9 mouse cellular contexts compared by ENCODE assay signal in genomic region chr12:31374603-31375282, GRCm38 (mm10). TPM values are rescaled to one million over a fixed set of nuclear protein-coding genes. Genes with fewer than 3 reads are reported as not detected.
DNase-seq lines count a peak whose midpoint lies in the region; ATAC-seq and TF ChIP-seq lines count a peak whose summit lies in the region.
"Had no signal": no experiment of that assay in that cellular context is flagged by ENCODE, and none has a peak within 500 bp of the region (broad histone marks: within the 10 kb centered on the region; RNA-seq: fewer than 3 reads in every experiment).

No protein-coding gene starts in this region.

- no peak overlapping the region for H3K4me3 ChIP-seq in ES-E14 (ENCODE audit: insufficient read depth in 1 of 2, low read depth in 1 of 2, low read length in 2 of 2, poor library complexity in 1 of 2, severe bottlenecking in 1 of 2)
- no peak overlapping the region for H3K4me3 ChIP-seq in neural tube, embryonic 13.5 days
- no peak overlapping the region for H3K4me3 ChIP-seq in thymus, adult 2 months (ENCODE audit: control insufficient read depth, insufficient read depth, low read length)
- H3K4me3 ChIP-seq: liver, embryonic 15.5 days had no signal

- WGBS in neural tube, embryonic 13.5 days, result 36% methylated on average over 9 of the region's 9 CpGs
- 38% methylated on average over 9 of the region's 9 CpGs for WGBS in thymus, adult 2 months

- no peaks in the 10 kb centered on the region for H3K9me3 ChIP-seq in ES-E14 (ENCODE audit: control insufficient read depth, insufficient read depth, low read depth, low read length)
- H3K9me3 ChIP-seq in neural tube, embryonic 13.5 days, result no peaks in the 10 kb centered on the region
- H3K9me3 ChIP-seq: liver, embryonic 15.5 days had no signal

- peak; percentile 37 for DNase-seq in ES-E14 (ENCODE audit: low read depth, low spot score)
- peak; percentile 89 for DNase-seq in brain, embryonic 14.5 days (ENCODE audit: low read depth)
- peak; percentile 41 for DNase-seq in fibroblast of lung, adult 2 months (ENCODE audit: low read depth)
- peak; percentile 72 to 84 for DNase-seq in heart, postnatal 10 days
- DNase-seq in kidney, postnatal 25 days, result peak; percentile 80 to 81
- peak; percentile 64 to 75 for DNase-seq in lung, adult 18-20 months
- peak; percentile 34 for DNase-seq in thymus, adult 2 months

- TF ChIP-seq CTCF in brain, embryonic 14.5 days (IDR thresholded peaks at IDR 0.05; ENCODE audit: borderline replicate concordance, extremely low read depth, insufficient read depth, insufficient read length), result peak; percentile 80; the same call in 1 of the 2 replicates
- peak; percentile 53; the same call in 1 of the 2 replicates for TF ChIP-seq CTCF in thymus, adult 2 months (IDR thresholded peaks at IDR 0.05; ENCODE audit: borderline replicate concordance, control insufficient read depth, extremely low read depth, insufficient read depth, low read length, poor library complexity)

- H3K9ac ChIP-seq in ES-E14 (ENCODE audit: insufficient read depth, low read depth, low read length, poor library complexity, severe bottlenecking), result no peak overlapping the region
- 0 out of 2 replicates have a peak overlapping the region, but pooled peaks have one; percentile 53 for H3K9ac ChIP-seq in neural tube, embryonic 13.5 days
- H3K9ac ChIP-seq: liver, embryonic 15.5 days had no signal

- H3K27ac ChIP-seq in ES-E14 (ENCODE audit: insufficient read depth, low read depth, low read length, poor library complexity, severe bottlenecking), result no peak overlapping the region
- no peak overlapping the region for H3K27ac ChIP-seq in neural tube, embryonic 13.5 days (replicated peaks)
- H3K27ac ChIP-seq in thymus, adult 2 months (ENCODE audit: control insufficient read depth, insufficient read depth, low read length), result no peak overlapping the region
- H3K27ac ChIP-seq: liver, embryonic 15.5 days had no signal

- H3K4me2 ChIP-seq in neural tube, embryonic 13.5 days, result peak overlapping the region; percentile 44
- H3K4me2 ChIP-seq: liver, embryonic 15.5 days had no signal

- in situ Hi-C loops in ES-E14 (cut with MboI; ENCODE audit: low sequenced_read_pairs in 2 of 2, unreplicated experiment in 2 of 2), result no loop called here

- H3K36me3 ChIP-seq in ES-E14 (ENCODE audit: control insufficient read depth, insufficient read depth, low read length, poor library complexity, severe bottlenecking), result no peaks in the 10 kb centered on the region
- H3K36me3 ChIP-seq in neural tube, embryonic 13.5 days, result no peaks in the 10 kb centered on the region
- H3K36me3 ChIP-seq in thymus, adult 2 months (ENCODE audit: control insufficient read depth, insufficient read depth, low read length), result no peaks in the 10 kb centered on the region
- H3K36me3 ChIP-seq: liver, embryonic 15.5 days had no signal

- H3K27me3 ChIP-seq in neural tube, embryonic 13.5 days, result no peaks in the 10 kb centered on the region
- no peaks in the 10 kb centered on the region for H3K27me3 ChIP-seq in thymus, adult 2 months (ENCODE audit: control insufficient read depth, insufficient read depth, low read length)
- H3K27me3 ChIP-seq: liver, embryonic 15.5 days had no signal

- peaks cover 0 to 5% of the 10 kb centered on the region in 2 experiments; a peak in 1 of 4 replicates for H3K4me1 ChIP-seq in ES-E14 (ENCODE audit: control insufficient read depth in 2 of 2, insufficient read depth in 2 of 2, low read length in 2 of 2, poor library complexity in 1 of 2)
- H3K4me1 ChIP-seq in neural tube, embryonic 13.5 days (replicated peaks), result peaks cover 11% of the 10 kb centered on the region
- H3K4me1 ChIP-seq in thymus, adult 2 months (replicated peaks; ENCODE audit: control insufficient read depth, insufficient read depth, low read length), result no peaks in the 10 kb centered on the region

- intact Hi-C loops in heart, postnatal 10 days (cut with DNase I), result loop anchor here (10.0 kb wide), 4 partner anchors 120 to 550 kb away; partner anchors contain the start of genes Bcap29, Cbll1 and Gpr22

- ATAC-seq in neural tube, embryonic 13.5 days (ENCODE audit: low read depth), result peak; percentile 89

- no peak for TF ChIP-seq POLR2A in brain, embryonic 14.5 days (IDR thresholded peaks at IDR 0.05; ENCODE audit: borderline replicate concordance, extremely low read depth, insufficient read depth, insufficient read length, poor library complexity, severe bottlenecking)
- no peak for TF ChIP-seq POLR2A in thymus, adult 2 months (IDR thresholded peaks at IDR 0.05; ENCODE audit: control insufficient read depth, extremely low read depth, insufficient read depth, low read length, poor library complexity)

TF ChIP-seq in ES-E14, 5 proteins besides CTCF, POLR2A, EP300 and RAD21:
- peak; percentile 54; the same call in 1 of the 2 replicates for TF ChIP-seq ZC3H11A (IDR thresholded peaks at IDR 0.05; ENCODE audit: borderline replicate concordance, low read depth, low read length)
- TF ChIP-seq MAFK (IDR thresholded peaks at IDR 0.05; ENCODE audit: insufficient read depth, low read depth, low read length), result no peak

RNA-seq across cellular contexts. Expression of gene Slc26a3, which starts 15.9 kb away (rescaled TPM):
- total RNA-seq in ES-E14 (2012; rRNA removed), result not detected in 2 replicates
- 0.05 and 0.10 TPM in 2 replicates for polyA plus RNA-seq in brain, embryonic 14.5 days (2012; rRNA removed)
- 1 to 10 TPM; 1.4 to 1.5 TPM for total RNA-seq in heart, postnatal 10 days (2021)
- 0.18 TPM in 1 of 2 replicates, not detected in the other for polyA plus RNA-seq in neural tube, embryonic 13.5 days (2015; fragmentation: Nextera tagmentation; extraction: Ambion mirVana)
- polyA plus RNA-seq in thymus, adult 2 months (2012; rRNA removed), result 0.09 and 0.36 TPM in 2 replicates

RNA-seq across cellular contexts. Expression of gene Dld, which starts 23.5 kb away (rescaled TPM):
- 39.5 and 62.8 TPM in 2 replicates for total RNA-seq in ES-E14 (2012; rRNA removed)
- 58.1 and 62.7 TPM in 2 replicates for polyA plus RNA-seq in brain, embryonic 14.5 days (2012; rRNA removed)
- 100 to 1,000 TPM; 373 to 380 TPM for total RNA-seq in heart, postnatal 10 days (2021)
- 125 and 139 TPM in 2 replicates for polyA plus RNA-seq in neural tube, embryonic 13.5 days (2015; fragmentation: Nextera tagmentation; extraction: Ambion mirVana)
- 15.3 and 17.4 TPM in 2 replicates for polyA plus RNA-seq in thymus, adult 2 months (2012; rRNA removed)

Comparison
In these comparisons a context has a peak if more than half of its experiments do, and no peak if none do; other contexts are left out.
1. DNase-seq: peak in every context shown above with its lines; median percentile 89 in brain, embryonic 14.5 days; 80 in kidney, postnatal 25 days; 78 in heart, postnatal 10 days; 70 in lung, adult 18-20 months; 41 in fibroblast of lung, adult 2 months; 37 in ES-E14; 34 in thymus, adult 2 months.